In the genomic region with DNA sequence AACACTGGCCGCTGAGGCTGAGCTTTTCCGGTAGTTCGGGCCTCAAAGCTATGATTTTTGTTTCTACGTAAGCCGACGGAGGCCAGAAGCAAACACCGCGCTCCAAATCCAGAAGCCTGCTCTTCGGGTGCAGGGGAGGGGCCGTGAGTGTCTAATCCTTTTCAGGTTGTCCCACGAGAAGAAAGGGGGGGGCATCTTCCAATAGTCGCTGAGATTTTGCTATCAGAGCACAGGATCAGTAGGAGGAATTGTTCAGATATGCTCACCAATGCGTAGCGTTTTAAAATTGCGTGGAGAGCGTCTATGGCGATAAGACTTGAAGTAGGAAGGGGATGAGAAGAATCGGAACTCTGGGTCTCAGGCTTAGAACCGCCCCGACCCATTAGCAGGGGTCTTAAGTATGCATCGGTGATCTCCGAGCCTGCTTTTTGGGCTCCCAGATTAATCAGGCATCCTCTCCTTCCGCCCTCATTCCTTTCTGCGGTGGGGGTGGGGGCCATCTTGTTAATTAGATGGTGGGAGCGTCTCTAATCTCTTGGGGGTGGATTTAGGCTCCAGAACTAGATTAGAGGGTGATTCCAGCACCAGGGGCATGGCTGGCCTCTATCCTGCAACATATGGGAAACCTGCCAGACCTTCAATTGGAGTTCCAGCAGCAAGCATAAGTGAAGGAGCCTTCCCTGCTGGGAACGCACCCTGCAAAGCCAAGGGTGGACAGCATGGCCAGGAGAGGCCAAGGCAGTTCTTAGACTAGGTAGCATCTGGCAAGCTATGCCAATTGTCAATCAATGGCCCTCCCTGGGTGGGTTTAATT, we compare ENCODE assay signal across 9 mouse cellular contexts. TPM values are rescaled to one million over a fixed set of nuclear protein-coding genes. Genes with fewer than 3 reads are reported as not detected.
A peak's percentile ranks its signal among the peaks of the same experiment; 100 is the strongest.
DNase-seq lines count a peak whose midpoint lies in the region; ATAC-seq lines count a peak whose summit lies in the region.
"Had no signal": no experiment of that assay in that cellular context is flagged by ENCODE, and none has a peak within 500 bp of the region (broad histone marks: within the 10 kb centered on the region; RNA-seq: fewer than 3 reads in every experiment).

No protein-coding gene starts in this region.

- WGBS in kidney, embryonic 14.5 days = 3% methylated on average over 26 of the region's 26 CpGs
- WGBS in liver, embryonic 15.5 days (ENCODE audit: insufficient replicate concordance) = 11% methylated on average over 26 of the region's 26 CpGs

- peak overlapping the region; percentile 39 for H3K4me3 ChIP-seq in kidney, embryonic 14.5 days (ENCODE audit: low read length)
- H3K4me3 ChIP-seq in liver, embryonic 15.5 days (replicated peaks) = 0 out of 2 replicates have a peak overlapping the region, but pooled peaks have one; percentile 12

- no peak for DNase-seq in kidney, adult 9 months
- DNase-seq in B cell, adult 2 months = peak; percentile 12 to 15
- DNase-seq in cerebellum, adult 9-11 months = peak; percentile 72
- peak; percentile 9 to 19 for DNase-seq in heart, postnatal 10 days
- DNase-seq in natural killer cell, adult 2 months (ENCODE audit: low spot score in 2 of 2) = no peak
- no peak for DNase-seq in gastrocnemius, postnatal 14 days

- H3K4me1 ChIP-seq in kidney, embryonic 14.5 days (ENCODE audit: control insufficient read depth, insufficient read depth, low read length) = no peaks in the 10 kb centered on the region
- peaks cover 16% of the 10 kb centered on the region for H3K4me1 ChIP-seq in liver, embryonic 15.5 days (replicated peaks)

- no peaks in the 10 kb centered on the region for H3K36me3 ChIP-seq in kidney, embryonic 14.5 days (ENCODE audit: control insufficient read depth, insufficient read depth, low read length)
- H3K36me3 ChIP-seq in liver, embryonic 15.5 days (replicated peaks) = no peaks in the 10 kb centered on the region
- H3K36me3 ChIP-seq: G1E had no signal

- no peak for ATAC-seq in kidney, embryonic 14.5 days (ENCODE audit: low FRiP score, low TSS enrichment)
- no peak for ATAC-seq in liver, embryonic 15.5 days (ENCODE audit: insufficient read depth)

- peak overlapping the region; percentile 51; the same call in 1 of the 2 replicates for H3K9ac ChIP-seq in kidney, embryonic 14.5 days (ENCODE audit: low read depth, low read length)
- no peak overlapping the region for H3K9ac ChIP-seq in liver, embryonic 15.5 days

- H3K9me3 ChIP-seq in kidney, embryonic 14.5 days (ENCODE audit: control insufficient read depth, low read length) = no peaks in the 10 kb centered on the region
- no peaks in the 10 kb centered on the region for H3K9me3 ChIP-seq in liver, embryonic 15.5 days (replicated peaks)
- H3K9me3 ChIP-seq: G1E had no signal

- H3K27me3 ChIP-seq in kidney, embryonic 14.5 days (ENCODE audit: control insufficient read depth, insufficient read depth, low read length) = no peaks in the 10 kb centered on the region
- peaks cover 24% of the 10 kb centered on the region for H3K27me3 ChIP-seq in liver, embryonic 15.5 days

- peak overlapping the region; percentile 62 for H3K4me2 ChIP-seq in kidney, embryonic 14.5 days (replicated peaks; ENCODE audit: low read depth, low read length)
- H3K4me2 ChIP-seq in liver, embryonic 15.5 days = peak overlapping the region; percentile 41

- intact Hi-C loops in heart, postnatal 10 days (cut with DNase I) = no loop called here
- intact Hi-C loops in gastrocnemius, postnatal 14 days (cut with DNase I; ENCODE audit: low total_unique reads) = no loop called here

- no peak overlapping the region for H3K27ac ChIP-seq in kidney, embryonic 14.5 days (ENCODE audit: low read depth, low read length)
- H3K27ac ChIP-seq in liver, embryonic 15.5 days (replicated peaks) = no peak overlapping the region

RNA-seq across cellular contexts. Expression of a gene that starts 9.5 kb away (rescaled TPM):
- 0.56 TPM in 1 of 2 replicates, not detected in the other for polyA plus RNA-seq in kidney, embryonic 14.5 days (2014; fragmentation: Nextera tagmentation; extraction: Ambion mirVana)
- not detected for total RNA-seq in heart, postnatal 10 days (2021)
- polyA plus RNA-seq in liver, embryonic 15.5 days (2015; fragmentation: Nextera tagmentation; extraction: Ambion mirVana) = not detected in 2 replicates
- total RNA-seq in gastrocnemius, postnatal 14 days (2021) = 1 to 10 TPM in 1 of 2 experiments, under 1 TPM in 1; 0.41 to 1.1 TPM
- total RNA-seq: G1E had no signal
- polyA plus RNA-seq: G1E had no signal

RNA-seq across cellular contexts. Expression of a gene that starts 30.0 kb away (rescaled TPM):
- 4.8 and 5.1 TPM in 2 replicates for polyA plus RNA-seq in kidney, embryonic 14.5 days (2014; fragmentation: Nextera tagmentation; extraction: Ambion mirVana)
- total RNA-seq in heart, postnatal 10 days (2021) = under 1 TPM; 0.60 to 0.92 TPM
- polyA plus RNA-seq in liver, embryonic 15.5 days (2015; fragmentation: Nextera tagmentation; extraction: Ambion mirVana) = 17.9 and 27.8 TPM in 2 replicates
- under 1 TPM; 0.45 to 0.47 TPM for total RNA-seq in gastrocnemius, postnatal 14 days (2021)
- polyA plus RNA-seq: G1E had no signal

Comparison
In these comparisons a context has a peak if more than half of its experiments do, and no peak if none do; other contexts are left out.
1. DNase-seq: peak in B cell, adult 2 months (2 of 2), cerebellum, adult 9-11 months (single experiment) and heart, postnatal 10 days (2 of 2); none in kidney, adult 9 months (single experiment), natural killer cell, adult 2 months (0 of 2) and gastrocnemius, postnatal 14 days (single experiment).